Mouse (Mus musculus) 416B (cell line): ENCODE measurements around the gene Sord.
A peak's percentile ranks its signal among the peaks of the same experiment; 100 is the strongest.

ENCODE experiments used
- DNase-seq: peaks from one replicate; pipeline ENCODE4 v3.0.0; 2011; ENCODE audit warnings: low read depth

Gene Sord

GRCm38 (mm10) chr2:122302574-122303241, 68.2 kb downstream of the Sord start:
- peak; percentile 85 for DNase-seq

DNA sequence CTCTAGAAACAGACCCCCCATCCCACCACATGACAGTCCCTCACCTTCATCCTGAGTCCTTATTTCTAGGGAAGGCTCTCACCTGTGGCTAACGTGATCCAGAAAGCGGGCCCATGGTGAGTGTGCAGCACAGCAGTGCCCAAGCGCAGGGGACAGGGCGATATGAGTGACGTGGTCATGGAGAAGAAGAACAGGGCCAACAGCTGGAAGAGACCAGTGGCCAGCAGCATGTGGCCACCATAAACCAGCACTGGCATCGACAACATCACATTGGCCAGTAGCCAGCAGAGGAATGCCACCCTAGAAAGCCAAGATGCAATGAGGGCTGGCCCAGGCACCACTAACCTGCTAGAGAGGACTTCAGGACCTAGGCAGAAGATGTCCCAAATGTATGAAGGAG, 70.0 kb downstream of the Sord start:
- no peak for DNase-seq

- no peak for DNase-seq
Measured at GRCm38 (mm10) chr2:122305097-122305892, 70.7 kb downstream of the Sord start.

GRCm38 (mm10) chr2:122306184-122306583, 71.6 kb downstream of the Sord start:
- peak; percentile 83 for DNase-seq

GRCm38 (mm10) chr2:122309647-122310046, 75.1 kb downstream of the Sord start:
- peak; percentile 38 for DNase-seq

DNA sequence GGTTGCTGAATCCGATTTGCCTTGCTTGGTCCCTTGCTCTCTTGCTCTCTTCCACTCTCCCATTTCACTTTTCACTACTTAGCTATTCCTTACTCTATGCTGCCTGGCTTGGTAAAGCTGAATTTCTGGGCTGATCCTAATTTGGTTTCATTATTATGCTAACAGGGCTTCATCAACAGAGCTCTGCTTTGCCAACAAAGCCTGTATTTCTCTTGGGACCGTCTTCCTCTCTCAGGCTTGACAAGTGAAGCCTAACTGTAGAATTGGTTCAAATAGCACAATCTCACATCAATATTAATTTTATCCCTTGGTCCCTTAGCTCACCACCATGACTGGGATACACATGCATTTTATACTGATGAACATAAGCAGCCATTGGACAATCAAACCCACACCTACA, 77.0 kb downstream of the Sord start:
- no peak for DNase-seq

DNA sequence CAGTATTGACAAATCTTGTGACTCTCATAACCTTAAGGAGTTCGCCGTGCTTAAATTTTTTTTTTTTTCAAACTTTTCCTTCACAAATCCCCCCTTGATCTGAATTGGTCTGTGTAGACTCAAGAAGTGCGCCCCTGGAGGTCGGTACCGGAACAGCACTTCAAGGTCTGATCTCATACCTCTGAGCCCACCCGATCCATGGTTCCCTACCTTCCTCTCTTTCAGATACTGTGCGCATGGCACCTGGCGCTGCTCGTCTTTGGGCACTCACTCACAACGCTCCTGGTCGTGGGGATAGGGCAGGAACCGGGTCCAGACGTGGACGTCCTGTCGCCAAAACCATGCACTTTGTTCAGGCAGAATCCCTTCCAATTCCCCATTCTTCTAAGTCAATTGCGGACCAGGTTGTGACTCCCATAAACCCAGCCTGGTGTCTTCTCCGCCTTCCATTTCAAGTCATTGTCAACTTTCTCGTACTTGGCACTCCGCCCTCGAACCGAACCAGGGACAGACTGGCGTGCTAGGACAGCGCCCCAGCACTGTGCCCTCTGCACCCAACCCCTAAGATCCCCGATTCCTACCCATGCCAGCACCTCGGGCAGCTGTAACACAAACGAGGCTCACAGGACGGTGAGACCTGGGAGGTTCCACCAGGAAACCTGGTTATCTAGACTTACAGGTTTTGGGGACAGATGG, 78.3 kb downstream of the Sord start:
- DNase-seq, result peak; percentile 52

- DNase-seq, result no peak
Measured at GRCm38 (mm10) chr2:122313536-122313935, 79.0 kb downstream of the Sord start, which contains the start of gene Duoxa1. Gene Duoxa1, minus strand, starts transcription at chr2:122313730.
